Mouse (Mus musculus): ENCODE measurements around the gene Park7. TPM values are rescaled to one million over a fixed set of nuclear protein-coding genes. Genes with fewer than 3 reads are reported as not detected.

The Park7 gene
- polyA plus RNA-seq (2017; shearing (Covaris generic)): 100 to 1,000 TPM; 379 to 537 (median 522) TPM

GRCm38 (mm10) chr4:150914290-150914733 is at the start of gene Park7, which contains the start of gene Tnfrsf9:
TSS of gene Park7 (minus strand) at chr4:150914437.
TSS of gene Tnfrsf9 (plus strand) at chr4:150914562.
- ATAC-seq: peak; percentile 66

GRCm38 (mm10) chr4:150963711-150964110 is 49.5 kb upstream of the Park7 start:
- ATAC-seq: no peak

- no peak for ATAC-seq
Observed at GRCm38 (mm10) chr4:150962231-150962630, 48.0 kb upstream of the Park7 start.

- no peak for ATAC-seq
Observed at GRCm38 (mm10) chr4:150958536-150958935, 44.3 kb upstream of the Park7 start.

- ATAC-seq: no peak
Observed at GRCm38 (mm10) chr4:150957106-150957458, 42.8 kb upstream of the Park7 start.

GRCm38 (mm10) chr4:150956369-150957105 is 42.3 kb upstream of the Park7 start:
- ATAC-seq: no peak

- peak; percentile 90 for ATAC-seq
Observed at GRCm38 (mm10) chr4:150950972-150951371, 36.7 kb upstream of the Park7 start.

- ATAC-seq: no peak
Observed at GRCm38 (mm10) chr4:150944707-150945106, 30.5 kb upstream of the Park7 start.

GRCm38 (mm10) chr4:150939991-150940651 is 25.9 kb upstream of the Park7 start:
- ATAC-seq: peak; percentile 87

GRCm38 (mm10) chr4:150938063-150938452 is 23.8 kb upstream of the Park7 start:
- peak; percentile 59 for ATAC-seq

- ATAC-seq: peak; percentile 30
Observed at GRCm38 (mm10) chr4:150937293-150938062, 23.2 kb upstream of the Park7 start.

- ATAC-seq: no peak
Observed at GRCm38 (mm10) chr4:150933503-150933902, 19.3 kb upstream of the Park7 start.

GRCm38 (mm10) chr4:150927789-150928188 is 13.6 kb upstream of the Park7 start:
- peak; percentile 47 for ATAC-seq

GRCm38 (mm10) chr4:150926924-150927705 is 12.9 kb upstream of the Park7 start:
- peak; percentile 56 for ATAC-seq

GRCm38 (mm10) chr4:150925923-150926322 is 11.7 kb upstream of the Park7 start:
- ATAC-seq: no peak

GRCm38 (mm10) chr4:150924936-150925335 is 10.7 kb upstream of the Park7 start:
- ATAC-seq: peak; percentile 28

- peak; percentile 42 for ATAC-seq
Observed at GRCm38 (mm10) chr4:150924308-150924707, 10.1 kb upstream of the Park7 start.

- peak; percentile 51 for ATAC-seq
Observed at GRCm38 (mm10) chr4:150921206-150921605, 7.0 kb upstream of the Park7 start.

- no peak for ATAC-seq
Observed at GRCm38 (mm10) chr4:150917336-150918027, 3.2 kb upstream of the Park7 start.

- peak; percentile 56 for ATAC-seq
Observed at GRCm38 (mm10) chr4:150915181-150915906, 1.1 kb upstream of the Park7 start.

GRCm38 (mm10) chr4:150913743-150914142 is 494 bp downstream of the Park7 start:
- ATAC-seq: no peak

Data from inflammation-experienced regulatory T-cells, adult 6 months (primary cell).